Mouse (Mus musculus) kidney, adult 9 months (tissue): ENCODE results near the gene Slc9a9.

Source experiments
- DNase-seq: peaks from one replicate; pipeline ENCODE4 v3.0.0; 2022

The Slc9a9 gene

GRCm38 (mm10) chr9:95086109-95086821 lies 416.6 kb downstream of the Slc9a9 start:
- DNase-seq, result no peak

GRCm38 (mm10) chr9:95088221-95088620 lies 418.5 kb downstream of the Slc9a9 start:
- no peak for DNase-seq

GRCm38 (mm10) chr9:95089050-95089449 lies 419.3 kb downstream of the Slc9a9 start:
- peak; percentile 30 for DNase-seq

- DNase-seq, result no peak
These were observed 426.8 kb downstream of the Slc9a9 start for GRCm38 (mm10) chr9:95096486-95096885.

- no peak for DNase-seq
These were observed 436.1 kb downstream of the Slc9a9 start for GRCm38 (mm10) chr9:95105768-95106167.

- no peak for DNase-seq
These were observed 440.1 kb downstream of the Slc9a9 start for GRCm38 (mm10) chr9:95109799-95110198.

- DNase-seq, result no peak
These were observed 441.1 kb downstream of the Slc9a9 start for GRCm38 (mm10) chr9:95110768-95111167.

GRCm38 (mm10) chr9:95111732-95112131 lies 442.0 kb downstream of the Slc9a9 start:
- peak; percentile 22 for DNase-seq

- no peak for DNase-seq
These were observed 443.7 kb downstream of the Slc9a9 start for GRCm38 (mm10) chr9:95113157-95114135.

- peak; percentile 27 for DNase-seq
These were observed 450.4 kb downstream of the Slc9a9 start for GRCm38 (mm10) chr9:95120062-95120461.

- DNase-seq, result no peak
These were observed 451.6 kb downstream of the Slc9a9 start for GRCm38 (mm10) chr9:95121151-95121835.

- DNase-seq, result no peak
These were observed 456.0 kb downstream of the Slc9a9 start for GRCm38 (mm10) chr9:95125683-95126082.

- DNase-seq, result no peak
These were observed 458.1 kb downstream of the Slc9a9 start for GRCm38 (mm10) chr9:95127774-95128173.

- DNase-seq, result peak; percentile 59
These were observed 479.6 kb downstream of the Slc9a9 start for GRCm38 (mm10) chr9:95149206-95149729.

GRCm38 (mm10) chr9:95150096-95150495 lies 480.4 kb downstream of the Slc9a9 start:
- DNase-seq, result peak; percentile 70

GRCm38 (mm10) chr9:95150597-95150996 lies 480.9 kb downstream of the Slc9a9 start:
- DNase-seq, result peak; percentile 27

- peak; percentile 7 for DNase-seq
These were observed 481.3 kb downstream of the Slc9a9 start for GRCm38 (mm10) chr9:95150998-95151397.

GRCm38 (mm10) chr9:95151746-95152145 lies 482.0 kb downstream of the Slc9a9 start:
- DNase-seq, result no peak

GRCm38 (mm10) chr9:95153966-95154365 lies 484.3 kb downstream of the Slc9a9 start:
- DNase-seq, result no peak

- DNase-seq, result no peak
These were observed 488.2 kb downstream of the Slc9a9 start for GRCm38 (mm10) chr9:95157948-95158347.

GRCm38 (mm10) chr9:95158916-95159315 lies 489.2 kb downstream of the Slc9a9 start:
- no peak for DNase-seq

GRCm38 (mm10) chr9:95160575-95161300 lies 491.0 kb downstream of the Slc9a9 start:
- DNase-seq, result no peak
